Mouse (Mus musculus) limb, embryonic 12.5 days (tissue): ENCODE results near the gene Col11a2. TPM values are rescaled to one million over a fixed set of nuclear protein-coding genes. Genes with fewer than 3 reads are reported as not detected.

Experiments
- ATAC-seq: fragments of 200-750 bp; cut with Nextera tagmentation; 2 replicates; pipeline ENCODE4 v1.8.0; 2017; ENCODE audit warnings: low read depth, moderate TSS enrichment; ENCODE audit not compliant: insufficient number of reproducible peaks, insufficient read depth, low FRiP score, low TSS enrichment
- H3K27ac ChIP-seq: fragments of 300-500 bp; sonication (generic); 2 replicates; pipeline ENCODE4 v1.5.1; 2016; ENCODE audit warnings: mild to moderate bottlenecking, moderate library complexity
- H3K27me3 ChIP-seq: fragments of 300-500 bp; sonication (generic); 2 replicates; pipeline ENCODE4 v1.6.1; 2016; ENCODE audit warnings: mild to moderate bottlenecking, moderate library complexity
- H3K36me3 ChIP-seq: fragments of 300-500 bp; sonication (generic); 2 replicates; pipeline ENCODE4 v1.6.1; 2016; ENCODE audit warnings: mild to moderate bottlenecking, moderate library complexity
- H3K4me1 ChIP-seq: fragments of 300-500 bp; sonication (generic); replicated peaks from 2 replicates; pipeline ENCODE4 v1.6.1; 2016
- H3K4me2 ChIP-seq: fragments of 300-500 bp; sonication (generic); 2 replicates; pipeline ENCODE4 v1.6.1; 2016; ENCODE audit warnings: mild to moderate bottlenecking, moderate library complexity
- H3K4me3 ChIP-seq: fragments of 300-500 bp; sonication (generic); replicated peaks from 2 replicates; pipeline ENCODE4 v1.5.1; 2016; ENCODE audit warnings: mild to moderate bottlenecking
- H3K9ac ChIP-seq: fragments of 300-500 bp; sonication (generic); replicated peaks from 2 replicates; pipeline ENCODE4 v1.6.1; 2016; ENCODE audit warnings: mild to moderate bottlenecking, moderate library complexity
- H3K9me3 ChIP-seq: fragments of 300-500 bp; sonication (generic); 2 replicates; pipeline ENCODE4 v1.6.1; 2016; ENCODE audit warnings: mild to moderate bottlenecking, moderate library complexity
- WGBS: fragments of 180-500 bp; shearing (Covaris S2); methylation state at CpG from one replicate; pipeline ENCODE4 v1.1.7; 2016; 5-methylcytosine and 5-hydroxymethylcytosine counted together
- polyA plus RNA-seq: library from polyadenylated mRNA; unstranded; fragments of >200 nt; fragmentation: Nextera tagmentation; extraction: Ambion mirVana; gene quantifications from 2 replicates; pipeline ENCODE4 v1.2.1, GENCODE M21; 2016

Col11a2 gene
- polyA plus RNA-seq, 1 experiment from 2014 or later: 17.5 TPM

- Histone ChIP-seq H3K4me2 (peak overlapping the region; percentile 99), H3K27ac (no peak overlapping the region), H3K4me1 (peaks cover 62% of the 10 kb centered on the region), H3K27me3 (no peaks in the 10 kb centered on the region), H3K9me3 (no peaks in the 10 kb centered on the region), H3K36me3 (peaks cover 46% of the 10 kb centered on the region), H3K4me3 (peak overlapping the region; percentile 87; the same call in 1 of the 2 replicates), H3K9ac (peak overlapping the region; percentile 73; the same call in 1 of the 2 replicates)
- no peak for ATAC-seq
- WGBS: 43% methylated on average over 2 of the region's 2 CpGs
These were observed 13.0 kb upstream of the Col11a2 start for GRCm38 (mm10) chr17:34026221-34026620.

- Histone ChIP-seq H3K4me3 (peak overlapping the region; percentile 87), H3K27me3 (no peaks in the 10 kb centered on the region), H3K4me1 (peaks cover 62% of the 10 kb centered on the region), H3K4me2 (peak overlapping the region; percentile 99), H3K27ac (peak overlapping the region; percentile 88), H3K9ac (peak overlapping the region; percentile 73), H3K9me3 (no peaks in the 10 kb centered on the region), H3K36me3 (peaks cover 38% of the 10 kb centered on the region)
- ATAC-seq: no peak
- 9% methylated on average over 36 of the region's 36 CpGs for WGBS
These were observed 12.2 kb upstream of the Col11a2 start for GRCm38 (mm10) chr17:34026917-34027655.

- peaks cover 66% of the 10 kb centered on the region for H3K4me1 ChIP-seq
- under 1% methylated on average over 47 of the region's 49 CpGs for WGBS
- peak; percentile 75 for ATAC-seq
These were observed 11.5 kb upstream of the Col11a2 start, which contains the start of gene H2-Ke6 for GRCm38 (mm10) chr17:34027656-34028223. Gene H2-Ke6, minus strand, starts transcription at chr17:34028060.

GRCm38 (mm10) chr17:34028501-34029149 is 10.6 kb upstream of the Col11a2 start:
- Histone ChIP-seq H3K9ac (no peak overlapping the region), H3K36me3 (peaks cover 31% of the 10 kb centered on the region), H3K27ac (peak overlapping the region; percentile 69), H3K4me1 (peaks cover 71% of the 10 kb centered on the region), H3K9me3 (no peaks in the 10 kb centered on the region), H3K27me3 (no peaks in the 10 kb centered on the region), H3K4me2 (peak overlapping the region; percentile 99), H3K4me3 (peak overlapping the region; percentile 87)
- ATAC-seq: no peak
- WGBS: 73% methylated on average over 17 of the region's 17 CpGs

More at GRCm38 (mm10) chr17:34027656-34028223, 11.5 kb upstream of the Col11a2 start, which contains the start of gene H2-Ke6:
- H3K9ac ChIP-seq: peak within 1 kb of the TSS; percentile 73
- peak within 1 kb of the TSS; percentile 87 for H3K4me3 ChIP-seq
- no peaks in the 10 kb centered on the region for H3K27me3 ChIP-seq
- peaks cover 31% of the 10 kb centered on the region for H3K36me3 ChIP-seq
- H3K9me3 ChIP-seq: no peaks in the 10 kb centered on the region
- H3K4me2 ChIP-seq: peak within 1 kb of the TSS; percentile 99
- peak within 1 kb of the TSS; percentile 88 for H3K27ac ChIP-seq

GRCm38 (mm10) chr17:34029150-34029889 is 9.9 kb upstream of the Col11a2 start:
- WGBS: 90% methylated on average over 18 of the region's 18 CpGs
- Histone ChIP-seq H3K4me2 (peak overlapping the region; percentile 99), H3K4me1 (peaks cover 66% of the 10 kb centered on the region), H3K27me3 (no peaks in the 10 kb centered on the region), H3K9ac (no peak overlapping the region), H3K4me3 (peak overlapping the region; percentile 88), H3K36me3 (peaks cover 38% of the 10 kb centered on the region), H3K27ac (0 out of 2 replicates have a peak overlapping the region, but pooled peaks have one; percentile 69), H3K9me3 (no peaks in the 10 kb centered on the region)
- no peak for ATAC-seq

GRCm38 (mm10) chr17:34029890-34030595 is 9.2 kb upstream of the Col11a2 start:
- Histone ChIP-seq H3K27me3 (no peaks in the 10 kb centered on the region), H3K4me1 (peaks cover 66% of the 10 kb centered on the region), H3K27ac (no peak overlapping the region), H3K9ac (peak overlapping the region; percentile 94), H3K9me3 (no peaks in the 10 kb centered on the region), H3K4me3 (peak overlapping the region; percentile 88), H3K4me2 (peak overlapping the region; percentile 99), H3K36me3 (peaks cover 45% of the 10 kb centered on the region)
- no peak for ATAC-seq
- 83% methylated on average over 21 of the region's 21 CpGs for WGBS

- H3K36me3 ChIP-seq: peaks cover 54% of the 10 kb centered on the region
- H3K9me3 ChIP-seq: no peaks in the 10 kb centered on the region
- peak overlapping the region; percentile 99 for H3K4me2 ChIP-seq
- peaks cover 57% of the 10 kb centered on the region for H3K4me1 ChIP-seq
- H3K27me3 ChIP-seq: no peaks in the 10 kb centered on the region
- H3K4me3 ChIP-seq: peak overlapping the region; percentile 88
- ATAC-seq: no peak
- WGBS: 6% methylated on average over 20 of the region's 20 CpGs
- peak overlapping the region; percentile 95 for H3K27ac ChIP-seq
- H3K9ac ChIP-seq: peak overlapping the region; percentile 94
These were observed 8.3 kb upstream of the Col11a2 start for GRCm38 (mm10) chr17:34030861-34031326.

- peaks cover 50% of the 10 kb centered on the region for H3K4me1 ChIP-seq
- under 1% methylated on average over 87 of the region's 88 CpGs for whole genome bisulfite sequencing
- H3K36me3 ChIP-seq: peaks cover 61% of the 10 kb centered on the region
- H3K27me3 ChIP-seq: no peaks in the 10 kb centered on the region
- H3K27ac ChIP-seq: peak within 1 kb of the TSS; percentile 95
- peak within 1 kb of the TSS; percentile 99 for H3K4me2 ChIP-seq
- H3K9ac ChIP-seq: peak within 1 kb of the TSS; percentile 94
- H3K4me3 ChIP-seq: peak within 1 kb of the TSS; percentile 88
- ATAC-seq: peak; percentile 56
- no peaks in the 10 kb centered on the region for H3K9me3 ChIP-seq
These were observed 7.6 kb upstream of the Col11a2 start, which contains the start of the genes Slc39a7 and Rxrb for GRCm38 (mm10) chr17:34031465-34032173. Gene Slc39a7, minus strand, starts transcription at chr17:34031682. Gene Rxrb, plus strand, starts transcription at chr17:34031812.

- H3K4me3 ChIP-seq: peak overlapping the region; percentile 88
- H3K4me2 ChIP-seq: peak overlapping the region; percentile 99
- peak overlapping the region; percentile 94 for H3K9ac ChIP-seq
- H3K9me3 ChIP-seq: no peaks in the 10 kb centered on the region
- peaks cover 67% of the 10 kb centered on the region for H3K36me3 ChIP-seq
- peaks cover 44% of the 10 kb centered on the region for H3K4me1 ChIP-seq
- no peak for ATAC-seq
- WGBS: 0% methylated on average over 25 of the region's 48 CpGs
- no peaks in the 10 kb centered on the region for H3K27me3 ChIP-seq
- H3K27ac ChIP-seq: peak overlapping the region; percentile 95
These were observed 7.0 kb upstream of the Col11a2 start for GRCm38 (mm10) chr17:34032174-34032632.
